Mouse (Mus musculus) small intestine, adult 2 months (tissue): ENCODE measurements around the gene Mgat4e.

Experiments
- CTCF ChIP-seq: fragments of 200-500 bp; IDR thresholded peaks from 2 replicates; pipeline ENCODE4 v1.5.1; 2012; ENCODE audit warnings: low read depth, mild to moderate bottlenecking, control low read depth, inconsistent platforms, low read length, moderate library complexity, mixed read lengths; ENCODE audit not compliant: insufficient replicate concordance, insufficient read length; ENCODE audit errors: extremely low read depth
- POLR2A ChIP-seq: fragments of 200-500 bp; IDR thresholded peaks from 2 replicates; pipeline ENCODE4 v1.6.1; 2012; ENCODE audit warnings: low read depth, mild to moderate bottlenecking, control low read depth, inconsistent platforms, low read length, moderate library complexity

- no peak for TF ChIP-seq CTCF
- no peak for TF ChIP-seq POLR2A
Observed at GRCm38 (mm10) chr1:134506201-134506600, 43.3 kb downstream of the Mgat4e start.
